Mouse (Mus musculus) stomach, embryonic 15.5 days (tissue): ENCODE results near the gene Slc9b1. TPM values are rescaled to one million over a fixed set of nuclear protein-coding genes. Genes with fewer than 3 reads are reported as not detected.

Experiments
- ATAC-seq: fragments of 200-750 bp; cut with Nextera tagmentation; 2 replicates; pipeline ENCODE4 v1.8.0; 2017; ENCODE audit warnings: low read depth, moderate number of reproducible peaks, moderate TSS enrichment; ENCODE audit not compliant: insufficient read depth, low FRiP score
- H3K27ac ChIP-seq: fragments of 300-500 bp; sonication (generic); 2 replicates; pipeline ENCODE4 v1.5.1; 2015; ENCODE audit warnings: mild to moderate bottlenecking, inconsistent platforms
- H3K27me3 ChIP-seq: fragments of 300-500 bp; sonication (generic); replicated peaks from 2 replicates; pipeline ENCODE4 v1.6.1; 2015; ENCODE audit warnings: inconsistent platforms
- H3K36me3 ChIP-seq: fragments of 300-500 bp; sonication (generic); 2 replicates; pipeline ENCODE4 v1.6.1; 2015; ENCODE audit warnings: inconsistent platforms
- H3K4me1 ChIP-seq: fragments of 300-500 bp; sonication (generic); 2 replicates; pipeline ENCODE4 v1.6.1; 2015; ENCODE audit warnings: inconsistent platforms
- H3K4me2 ChIP-seq: fragments of 300-500 bp; sonication (generic); 2 replicates; pipeline ENCODE4 v1.6.1; 2015; ENCODE audit warnings: mild to moderate bottlenecking, inconsistent platforms
- H3K4me3 ChIP-seq: fragments of 300-500 bp; sonication (generic); replicated peaks from 2 replicates; pipeline ENCODE4 v1.5.1; 2015; ENCODE audit warnings: inconsistent platforms
- H3K9ac ChIP-seq: fragments of 300-500 bp; sonication (generic); 2 replicates; pipeline ENCODE4 v1.6.1; 2015; ENCODE audit warnings: inconsistent platforms
- H3K9me3 ChIP-seq: fragments of 300-500 bp; sonication (generic); 2 replicates; pipeline ENCODE4 v1.6.1; 2016; ENCODE audit warnings: inconsistent platforms
- WGBS: fragments of 180-500 bp; shearing (Covaris S2); methylation state at CpG from one replicate; pipeline ENCODE4 v1.1.7; 2015; 5-methylcytosine and 5-hydroxymethylcytosine counted together
- polyA plus RNA-seq: library from polyadenylated mRNA; unstranded; fragments of >200 nt; fragmentation: Nextera tagmentation; extraction: Ambion mirVana; gene quantifications from 2 replicates; pipeline ENCODE4 v1.2.1, GENCODE M21; 2015

Slc9b1 gene
- polyA plus RNA-seq, 1 experiment from 2014 or later, result 0.13 TPM

- H3K4me1 ChIP-seq, result no peaks in the 10 kb centered on the region
- ATAC-seq, result no peak
- no peaks in the 10 kb centered on the region for H3K9me3 ChIP-seq
- no peak overlapping the region for H3K27ac ChIP-seq
- no peaks in the 10 kb centered on the region for H3K27me3 ChIP-seq
- no peak overlapping the region for H3K4me3 ChIP-seq
- no peaks in the 10 kb centered on the region for H3K36me3 ChIP-seq
- WGBS, result 64% methylated on average over 6 of the region's 6 CpGs
- H3K9ac ChIP-seq, result no peak overlapping the region
- H3K4me2 ChIP-seq, result no peak overlapping the region
These were observed 20.7 kb upstream of the Slc9b1 start for GRCm38 (mm10) chr3:135327176-135327575.

- WGBS, result 64% methylated on average over 2 of the region's 2 CpGs
- Histone ChIP-seq H3K27ac (no peak overlapping the region), H3K9me3 (no peaks in the 10 kb centered on the region), H3K4me3 (no peak overlapping the region), H3K4me1 (no peaks in the 10 kb centered on the region), H3K9ac (no peak overlapping the region), H3K4me2 (no peak overlapping the region), H3K27me3 (no peaks in the 10 kb centered on the region), H3K36me3 (no peaks in the 10 kb centered on the region)
- no peak for ATAC-seq
These were observed 20.2 kb upstream of the Slc9b1 start for GRCm38 (mm10) chr3:135327601-135328000.

- H3K4me2 ChIP-seq, result no peak overlapping the region
- H3K27me3 ChIP-seq, result no peaks in the 10 kb centered on the region
- no peaks in the 10 kb centered on the region for H3K9me3 ChIP-seq
- H3K36me3 ChIP-seq, result no peaks in the 10 kb centered on the region
- ATAC-seq, result no peak
- no peaks in the 10 kb centered on the region for H3K4me1 ChIP-seq
- H3K9ac ChIP-seq, result no peak overlapping the region
- H3K4me3 ChIP-seq, result no peak overlapping the region
- H3K27ac ChIP-seq, result no peak overlapping the region
- WGBS, result 44% methylated on average over 3 of the region's 3 CpGs
These were observed 19.3 kb upstream of the Slc9b1 start for GRCm38 (mm10) chr3:135328560-135328959.

GRCm38 (mm10) chr3:135332691-135333090 lies 15.1 kb upstream of the Slc9b1 start:
- Histone ChIP-seq H3K27me3 (no peaks in the 10 kb centered on the region), H3K4me1 (no peaks in the 10 kb centered on the region), H3K9me3 (no peaks in the 10 kb centered on the region), H3K4me2 (no peak overlapping the region), H3K36me3 (no peaks in the 10 kb centered on the region), H3K4me3 (no peak overlapping the region), H3K27ac (no peak overlapping the region), H3K9ac (no peak overlapping the region)
- no peak for ATAC-seq

- no peaks in the 10 kb centered on the region for H3K27me3 ChIP-seq
- no peak for ATAC-seq
- H3K4me3 ChIP-seq, result no peak overlapping the region
- no peak overlapping the region for H3K9ac ChIP-seq
- H3K27ac ChIP-seq, result no peak overlapping the region
- 57% methylated on average over 4 of the region's 4 CpGs for WGBS
- H3K9me3 ChIP-seq, result no peaks in the 10 kb centered on the region
- H3K36me3 ChIP-seq, result no peaks in the 10 kb centered on the region
- no peak overlapping the region for H3K4me2 ChIP-seq
- H3K4me1 ChIP-seq, result no peaks in the 10 kb centered on the region
These were observed 14.1 kb upstream of the Slc9b1 start for GRCm38 (mm10) chr3:135333763-135334162.

- H3K4me1 ChIP-seq, result no peaks in the 10 kb centered on the region
- no peak overlapping the region for H3K4me2 ChIP-seq
- H3K27me3 ChIP-seq, result no peaks in the 10 kb centered on the region
- no peak overlapping the region for H3K9ac ChIP-seq
- no peak overlapping the region for H3K4me3 ChIP-seq
- no peak for ATAC-seq
- H3K36me3 ChIP-seq, result no peaks in the 10 kb centered on the region
- H3K27ac ChIP-seq, result no peak overlapping the region
- H3K9me3 ChIP-seq, result no peaks in the 10 kb centered on the region
These were observed 1.2 kb downstream of the Slc9b1 start for GRCm38 (mm10) chr3:135349022-135349421.

GRCm38 (mm10) chr3:135351857-135352256 lies 4.0 kb downstream of the Slc9b1 start:
- no peaks in the 10 kb centered on the region for H3K4me1 ChIP-seq
- no peaks in the 10 kb centered on the region for H3K36me3 ChIP-seq
- WGBS, result 93% methylated on average over 3 of the region's 3 CpGs
- no peaks in the 10 kb centered on the region for H3K27me3 ChIP-seq
- H3K4me2 ChIP-seq, result no peak overlapping the region
- no peak overlapping the region for H3K27ac ChIP-seq
- H3K9me3 ChIP-seq, result no peaks in the 10 kb centered on the region
- H3K9ac ChIP-seq, result no peak overlapping the region
- H3K4me3 ChIP-seq, result no peak overlapping the region
- no peak for ATAC-seq

- 87% methylated on average over 4 of the region's 4 CpGs for WGBS
- H3K27ac ChIP-seq, result no peak overlapping the region
- no peak overlapping the region for H3K9ac ChIP-seq
- no peak for ATAC-seq
- H3K4me1 ChIP-seq, result no peaks in the 10 kb centered on the region
- no peak overlapping the region for H3K4me3 ChIP-seq
- H3K27me3 ChIP-seq, result no peaks in the 10 kb centered on the region
- H3K36me3 ChIP-seq, result no peaks in the 10 kb centered on the region
- no peaks in the 10 kb centered on the region for H3K9me3 ChIP-seq
- no peak overlapping the region for H3K4me2 ChIP-seq
These were observed 9.6 kb downstream of the Slc9b1 start for GRCm38 (mm10) chr3:135357394-135357793.

GRCm38 (mm10) chr3:135375836-135376235 lies 28.0 kb downstream of the Slc9b1 start:
- no peaks in the 10 kb centered on the region for H3K4me1 ChIP-seq
- no peaks in the 10 kb centered on the region for H3K36me3 ChIP-seq
- H3K27ac ChIP-seq, result no peak overlapping the region
- ATAC-seq, result no peak
- 63% methylated on average over 3 of the region's 3 CpGs for WGBS
- no peak overlapping the region for H3K9ac ChIP-seq
- no peaks in the 10 kb centered on the region for H3K9me3 ChIP-seq
- H3K4me2 ChIP-seq, result no peak overlapping the region
- no peak overlapping the region for H3K4me3 ChIP-seq
- H3K27me3 ChIP-seq, result no peaks in the 10 kb centered on the region

- Histone ChIP-seq H3K9me3 (no peaks in the 10 kb centered on the region), H3K4me1 (no peaks in the 10 kb centered on the region), H3K9ac (no peak overlapping the region), H3K4me2 (no peak overlapping the region), H3K27ac (no peak overlapping the region), H3K36me3 (no peaks in the 10 kb centered on the region), H3K27me3 (no peaks in the 10 kb centered on the region), H3K4me3 (no peak overlapping the region)
- WGBS, result 83% methylated on average over 10 of the region's 10 CpGs
- no peak for ATAC-seq
These were observed 29.6 kb downstream of the Slc9b1 start for GRCm38 (mm10) chr3:135377445-135377844.

- H3K4me1 ChIP-seq, result no peaks in the 10 kb centered on the region
- no peaks in the 10 kb centered on the region for H3K36me3 ChIP-seq
- no peak overlapping the region for H3K9ac ChIP-seq
- H3K4me2 ChIP-seq, result no peak overlapping the region
- no peak overlapping the region for H3K4me3 ChIP-seq
- ATAC-seq, result no peak
- H3K27ac ChIP-seq, result no peak overlapping the region
- no peaks in the 10 kb centered on the region for H3K27me3 ChIP-seq
- H3K9me3 ChIP-seq, result no peaks in the 10 kb centered on the region
- 90% methylated on average over 4 of the region's 4 CpGs for WGBS
These were observed 32.0 kb downstream of the Slc9b1 start for GRCm38 (mm10) chr3:135379868-135380267.

- Histone ChIP-seq H3K27ac (no peak overlapping the region), H3K4me2 (no peak overlapping the region), H3K9me3 (no peaks in the 10 kb centered on the region), H3K36me3 (no peaks in the 10 kb centered on the region), H3K27me3 (no peaks in the 10 kb centered on the region), H3K4me1 (no peaks in the 10 kb centered on the region), H3K4me3 (no peak overlapping the region), H3K9ac (no peak overlapping the region)
- 53% methylated on average over 6 of the region's 6 CpGs for WGBS
- no peak for ATAC-seq
These were observed 45.4 kb downstream of the Slc9b1 start for GRCm38 (mm10) chr3:135393186-135393585.

- Histone ChIP-seq H3K36me3 (no peaks in the 10 kb centered on the region), H3K9me3 (no peaks in the 10 kb centered on the region), H3K27me3 (no peaks in the 10 kb centered on the region), H3K4me2 (no peak overlapping the region), H3K4me3 (no peak overlapping the region), H3K9ac (no peak overlapping the region), H3K4me1 (no peaks in the 10 kb centered on the region), H3K27ac (no peak overlapping the region)
- 67% methylated on average over 5 of the region's 5 CpGs for WGBS
- ATAC-seq, result peak; percentile 58; the same call in 1 of the 2 replicates
These were observed 47.3 kb downstream of the Slc9b1 start for GRCm38 (mm10) chr3:135395085-135395484.
